Mouse (Mus musculus) C2C12 (cell line): ENCODE measurements at regions not wholly inside any gene's neighbourhood (a gene's known extent, or its start where the extent isn't known, plus 50 kb on each side); places are given as distances from the start of the nearest gene placed in this dataset.

Experiments
- H3K27me3 ChIP-seq: one replicate; pipeline ENCODE4 v1.6.1; 2011; ENCODE audit not compliant: control insufficient read depth, insufficient read depth, insufficient read length
- H3K36me3 ChIP-seq: one replicate; pipeline ENCODE4 v1.6.1; 2011; ENCODE audit not compliant: control insufficient read depth, insufficient read depth
- H3K4me3 ChIP-seq: one replicate; pipeline ENCODE4 v1.5.1; 2011; ENCODE audit warnings: mild to moderate bottlenecking, control low read depth; ENCODE audit not compliant: poor library complexity, insufficient read depth, severe bottlenecking
- H3K79me2 ChIP-seq: one replicate; pipeline ENCODE4 v1.6.1; 2011; ENCODE audit not compliant: control insufficient read depth, insufficient read depth
- H3K79me3 ChIP-seq: one replicate; pipeline ENCODE4 v1.6.1; 2011; ENCODE audit warnings: low read depth, control low read depth
- H3ac ChIP-seq: one replicate; pipeline ENCODE3; 2011; ENCODE audit warnings: low read depth; ENCODE audit not compliant: control insufficient read depth, insufficient read length
- CEBPB ChIP-seq: IDR thresholded peaks from one replicate; pipeline ENCODE4 v1.6.1; 2011; ENCODE audit warnings: low read depth, mild to moderate bottlenecking, control low read depth, moderate library complexity
- CTCF ChIP-seq: IDR thresholded peaks from one replicate; pipeline ENCODE4 v1.5.1; 2011; ENCODE audit not compliant: control insufficient read depth, insufficient read depth, insufficient read length
- FOSL1 ChIP-seq: IDR thresholded peaks from one replicate; pipeline ENCODE4 v1.8.0; 2011; ENCODE audit warnings: mild to moderate bottlenecking, low read length; ENCODE audit not compliant: poor library complexity, insufficient read depth, severe bottlenecking
- MAX ChIP-seq: IDR thresholded peaks from one replicate; pipeline ENCODE4 v1.6.1; 2011; ENCODE audit warnings: mild to moderate bottlenecking, control low read depth
- MYOD1 ChIP-seq: IDR thresholded peaks from one replicate; pipeline ENCODE4 v1.6.1; 2011; ENCODE audit warnings: low read depth; ENCODE audit not compliant: control insufficient read depth, insufficient read length
- MYOG ChIP-seq: IDR thresholded peaks from one replicate; pipeline ENCODE4 v1.6.1; 2011; ENCODE audit not compliant: control insufficient read depth, insufficient read length; ENCODE audit errors: extremely low read depth
- USF1 ChIP-seq: IDR thresholded peaks from one replicate; pipeline ENCODE4 v1.6.1; 2011; ENCODE audit warnings: low read depth, mild to moderate bottlenecking, control low read depth, moderate library complexity

DNA sequence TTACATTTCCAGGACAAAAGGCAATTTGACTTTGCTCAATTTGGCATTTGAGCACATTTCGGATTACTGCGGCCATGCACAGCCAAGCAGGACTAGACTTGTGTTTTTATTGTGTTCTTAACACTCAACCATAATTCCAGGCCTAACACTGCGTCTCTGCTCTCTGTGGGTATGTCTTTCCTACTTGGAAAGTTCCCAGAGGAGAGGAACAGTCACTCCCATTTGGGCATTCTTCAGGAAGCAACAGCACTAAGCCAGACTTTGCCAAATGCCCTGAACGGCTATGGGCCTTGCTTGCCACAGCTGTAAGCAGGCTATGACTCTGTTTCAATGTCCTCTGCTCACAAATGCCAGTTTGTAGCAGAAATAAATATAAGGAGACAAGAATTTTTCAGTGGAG lies 56.5 kb upstream of the Pdk3 start:
- H3K36me3 ChIP-seq: no peaks in the 10 kb centered on the region
- TF ChIP-seq CEBPB (no peak), MYOG (no peak), FOSL1 (no peak), MAX (no peak), MYOD1 (no peak)
- H3K79me3 ChIP-seq: no peaks in the 10 kb centered on the region
- H3K27me3 ChIP-seq: peaks cover 7% of the 10 kb centered on the region
- H3K79me2 ChIP-seq: no peaks in the 10 kb centered on the region
- no peak overlapping the region for H3ac ChIP-seq
- H3K4me3 ChIP-seq: no peak overlapping the region

DNA sequence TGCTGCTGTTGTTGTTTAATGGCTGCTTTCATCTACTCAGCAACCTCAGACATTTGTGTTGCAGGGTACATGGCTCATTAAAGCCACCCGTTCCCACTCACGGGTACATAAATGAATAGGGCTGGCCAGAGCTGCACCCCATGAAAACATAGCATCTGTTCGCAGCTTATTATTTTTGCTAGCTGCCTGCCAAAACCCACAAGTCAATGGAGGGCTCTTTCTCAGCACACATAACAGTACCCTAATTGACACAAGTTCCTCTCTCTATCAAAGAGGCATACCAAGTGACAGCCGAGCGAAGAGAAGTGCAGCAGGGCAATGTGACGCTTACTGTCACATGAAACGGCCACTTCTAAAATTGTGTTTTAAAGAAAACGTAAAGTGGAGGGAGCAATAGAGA lies 57.0 kb upstream of the Pdk3 start:
- Histone ChIP-seq H3ac (no peak overlapping the region), H3K36me3 (no peaks in the 10 kb centered on the region), H3K79me2 (no peaks in the 10 kb centered on the region), H3K4me3 (no peak overlapping the region), H3K79me3 (no peaks in the 10 kb centered on the region), H3K27me3 (peaks cover 7% of the 10 kb centered on the region)
- no peak for TF ChIP-seq CTCF
- TF ChIP-seq FOSL1: no peak
- no peak for TF ChIP-seq MYOG
- TF ChIP-seq USF1: no peak
- TF ChIP-seq MYOD1: no peak
- TF ChIP-seq CEBPB: no peak
- no peak for TF ChIP-seq MAX

DNA sequence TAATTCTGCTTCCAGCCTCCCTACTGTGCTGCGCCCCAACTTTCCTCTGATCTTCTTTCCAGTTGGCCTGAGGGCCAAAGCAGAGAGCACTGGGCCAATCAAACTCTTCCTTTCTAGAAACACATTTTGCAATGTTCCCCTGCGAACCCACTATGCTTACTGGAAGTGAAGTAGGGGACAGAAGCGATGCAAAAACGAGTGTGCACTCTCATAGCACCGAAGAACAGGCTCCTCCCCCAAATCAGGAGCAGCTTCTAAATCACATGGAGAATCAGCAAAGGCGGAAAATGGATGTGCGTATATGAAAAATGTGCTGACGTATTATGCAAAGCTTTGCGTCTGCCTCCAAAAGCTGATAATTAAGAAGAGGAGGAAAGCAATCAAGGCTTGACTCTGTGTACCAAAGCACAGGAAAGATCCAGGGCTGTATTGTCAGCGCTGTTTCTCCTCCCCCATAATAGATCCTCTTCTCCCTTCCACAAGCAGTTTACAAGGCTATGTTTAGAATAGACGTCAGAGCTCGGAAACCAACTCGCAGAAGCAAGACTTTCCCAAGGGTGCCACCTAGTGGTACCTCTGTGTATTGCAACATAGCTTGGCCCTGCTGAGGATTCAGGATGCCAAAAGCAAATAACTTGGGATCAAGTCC lies 57.5 kb upstream of the Pdk3 start:
- Histone ChIP-seq H3ac (no peak overlapping the region), H3K4me3 (peak overlapping the region; percentile 16), H3K79me2 (no peaks in the 10 kb centered on the region), H3K36me3 (no peaks in the 10 kb centered on the region), H3K27me3 (peaks cover 7% of the 10 kb centered on the region), H3K79me3 (no peaks in the 10 kb centered on the region)
- TF ChIP-seq CEBPB (peak; percentile 56), CTCF (peak; percentile 23), USF1 (no peak)

DNA sequence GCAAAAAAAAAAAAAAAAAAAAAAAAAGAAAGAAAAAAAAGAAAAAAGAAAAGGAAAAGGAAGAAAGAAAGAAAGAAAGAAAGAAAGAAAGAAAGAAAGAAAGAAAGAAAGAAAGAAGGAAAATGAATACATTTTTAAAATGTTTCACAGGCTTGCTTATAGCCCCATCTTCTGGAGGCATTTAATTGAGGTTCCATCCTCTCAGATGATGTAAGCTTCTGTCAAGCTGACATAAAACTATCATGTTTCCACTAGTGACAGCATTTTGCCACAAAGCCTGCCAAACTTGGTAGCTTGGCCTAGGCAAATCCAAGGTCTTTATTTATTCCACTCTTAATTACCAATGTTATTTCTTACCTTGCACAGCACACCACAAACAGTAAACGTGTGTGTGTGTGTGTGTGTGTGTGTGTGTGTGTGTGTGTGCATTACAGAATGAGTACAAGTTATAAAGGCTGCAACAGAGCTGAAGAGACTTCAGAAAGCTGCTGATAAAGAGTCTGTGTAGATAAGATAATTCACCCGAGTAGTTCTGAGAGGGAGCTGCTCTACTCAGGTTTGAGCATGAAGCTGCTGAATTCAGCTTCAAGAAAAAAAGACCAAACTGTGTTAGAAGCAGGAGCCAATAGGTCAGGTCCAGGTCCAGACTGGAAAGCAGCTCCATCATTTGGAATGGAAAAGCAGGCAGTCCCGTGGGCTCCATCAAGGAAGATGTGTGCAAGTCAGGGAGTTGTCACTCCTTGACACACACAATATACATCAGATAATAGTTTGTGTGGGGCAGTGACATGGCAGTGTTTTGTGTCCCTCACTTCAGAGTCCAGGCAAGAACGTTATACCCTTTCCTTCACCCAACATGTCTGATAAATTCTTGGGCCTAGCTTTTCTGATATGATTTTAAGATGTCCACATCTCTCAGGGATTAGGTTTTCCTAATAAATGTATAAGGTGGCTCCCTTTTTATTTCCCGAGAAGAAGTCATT lies 65.1 kb upstream of the Pdk3 start:
- TF ChIP-seq CEBPB (no peak), USF1 (no peak), MAX (no peak), MYOG (no peak), FOSL1 (no peak)
- Histone ChIP-seq H3ac (no peak overlapping the region), H3K27me3 (peaks cover 2% of the 10 kb centered on the region), H3K4me3 (no peak overlapping the region), H3K79me3 (no peaks in the 10 kb centered on the region), H3K36me3 (no peaks in the 10 kb centered on the region), H3K79me2 (no peaks in the 10 kb centered on the region)

DNA sequence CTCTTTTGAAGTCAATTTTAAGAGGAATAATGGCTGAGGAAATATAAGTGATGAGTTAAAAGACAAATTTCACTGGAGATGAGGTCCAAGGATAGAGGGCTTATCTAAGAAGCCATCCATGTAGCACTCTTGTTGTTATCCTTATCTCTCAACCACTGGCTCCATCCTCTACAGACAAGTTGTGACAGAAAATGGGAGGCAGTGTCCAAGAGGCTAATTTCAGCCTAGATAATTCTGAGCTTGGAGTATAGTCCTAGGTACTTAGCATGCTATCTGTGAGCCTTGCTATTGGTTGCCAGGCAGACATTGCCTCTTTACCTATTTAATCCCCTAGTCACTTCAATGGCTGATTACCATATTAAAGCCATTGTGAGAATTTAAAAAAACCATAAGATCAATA lies 65.2 kb upstream of the AU015836 start:
- H3ac ChIP-seq: no peak overlapping the region
- TF ChIP-seq CTCF (no peak), MAX (no peak), MYOD1 (no peak), FOSL1 (no peak), CEBPB (no peak), MYOG (no peak)
- H3K4me3 ChIP-seq: no peak overlapping the region
- H3K27me3 ChIP-seq: no peaks in the 10 kb centered on the region
- H3K79me3 ChIP-seq: no peaks in the 10 kb centered on the region
- no peaks in the 10 kb centered on the region for H3K79me2 ChIP-seq
- H3K36me3 ChIP-seq: no peaks in the 10 kb centered on the region

DNA sequence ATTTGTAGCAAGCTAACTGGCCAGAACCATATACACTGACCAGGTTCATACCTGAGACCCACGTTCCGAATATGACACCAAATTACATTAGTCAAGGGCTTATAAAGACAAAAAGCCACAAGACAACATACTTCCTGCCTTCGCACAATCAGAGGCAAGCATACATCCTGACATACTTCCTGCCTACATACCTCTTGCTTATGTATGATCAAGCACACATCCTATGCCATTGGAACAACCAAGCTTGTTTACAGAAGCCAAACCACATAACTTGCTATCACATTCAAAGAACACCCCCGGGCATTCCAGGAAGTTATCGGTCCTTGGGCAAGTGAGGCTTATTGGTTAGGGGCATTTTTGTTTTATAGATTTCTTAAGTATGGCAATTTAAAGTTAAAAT lies 62.9 kb upstream of the AU015836 start:
- H3K4me3 ChIP-seq: no peak overlapping the region
- no peak for TF ChIP-seq FOSL1
- H3K79me3 ChIP-seq: no peaks in the 10 kb centered on the region
- H3K36me3 ChIP-seq: no peaks in the 10 kb centered on the region
- H3K79me2 ChIP-seq: no peaks in the 10 kb centered on the region
- no peaks in the 10 kb centered on the region for H3K27me3 ChIP-seq
- H3ac ChIP-seq: no peak overlapping the region
